Mouse (Mus musculus): ENCODE measurements around the gene Elovl4. TPM values are rescaled to one million over a fixed set of nuclear protein-coding genes. Genes with fewer than 3 reads are reported as not detected.

Gene Elovl4
- polyA plus RNA-seq, 1 experiment from 2014 or later: 0.68 TPM

- no peaks in the 10 kb centered on the region for H3K27me3 ChIP-seq (replicated peaks; ENCODE audit: insufficient read depth, low read length)
- H3K27ac ChIP-seq (ENCODE audit: low read length): no peak overlapping the region
- no peaks in the 10 kb centered on the region for H3K9me3 ChIP-seq (ENCODE audit: low read length)
- no peaks in the 10 kb centered on the region for H3K36me3 ChIP-seq (ENCODE audit: insufficient read depth, low read length)
- no peak overlapping the region for H3K9ac ChIP-seq (replicated peaks; ENCODE audit: low read depth)
- H3K4me1 ChIP-seq (ENCODE audit: insufficient read depth, low read depth, low read length): 0 out of 2 replicates have a peak, but pooled peaks cover 2% of the 10 kb centered on the region
- no peak overlapping the region for H3K4me3 ChIP-seq (ENCODE audit: low read depth, low read length)
- DNase-seq (ENCODE audit: low spot score) (no peak), ATAC-seq (no peak)
- H3K4me2 ChIP-seq (replicated peaks; ENCODE audit: low read depth, low read length): no peak overlapping the region
- WGBS: 82% methylated on average over 5 of the region's 5 CpGs
- TF ChIP-seq EP300 (IDR thresholded peaks at IDR 0.05) (no peak), CTCF (IDR thresholded peaks at IDR 0.05) (no peak)
Measured at GRCm38 (mm10) chr9:83829896-83830295, 23.8 kb upstream of the Elovl4 start.

GRCm38 (mm10) chr9:83822925-83823324 lies 16.8 kb upstream of the Elovl4 start:
- DNase-seq (ENCODE audit: low spot score): peak; percentile 4
- no peak overlapping the region for H3K9ac ChIP-seq (replicated peaks; ENCODE audit: low read depth)
- WGBS: 58% methylated on average over 5 of the region's 5 CpGs

GRCm38 (mm10) chr9:83820976-83821375 lies 14.9 kb upstream of the Elovl4 start:
- Histone ChIP-seq H3K9ac (replicated peaks; ENCODE audit: low read depth) (no peak overlapping the region), H3K27me3 (replicated peaks; ENCODE audit: insufficient read depth, low read length) (no peaks in the 10 kb centered on the region), H3K27ac (ENCODE audit: low read length) (no peak overlapping the region), H3K9me3 (ENCODE audit: low read length) (no peaks in the 10 kb centered on the region), H3K4me1 (ENCODE audit: insufficient read depth, low read depth, low read length) (no peaks in the 10 kb centered on the region), H3K4me3 (ENCODE audit: low read depth, low read length) (no peak overlapping the region), H3K4me2 (replicated peaks; ENCODE audit: low read depth, low read length) (no peak overlapping the region), H3K36me3 (ENCODE audit: insufficient read depth, low read length) (no peaks in the 10 kb centered on the region)
- 84% methylated on average over 2 of the region's 2 CpGs for WGBS
- ATAC-seq (no peak), DNase-seq (ENCODE audit: low spot score) (no peak)
- no peak for TF ChIP-seq CTCF (IDR thresholded peaks at IDR 0.05)
- no peak for TF ChIP-seq EP300 (IDR thresholded peaks at IDR 0.05)

More at GRCm38 (mm10) chr9:83822925-83823324, 16.8 kb upstream of the Elovl4 start:
- Histone ChIP-seq H3K27me3 (replicated peaks; ENCODE audit: insufficient read depth, low read length) (no peaks in the 10 kb centered on the region), H3K9me3 (ENCODE audit: low read length) (no peaks in the 10 kb centered on the region), H3K27ac (ENCODE audit: low read length) (no peak overlapping the region), H3K4me1 (ENCODE audit: insufficient read depth, low read depth, low read length) (no peaks in the 10 kb centered on the region), H3K36me3 (ENCODE audit: insufficient read depth, low read length) (no peaks in the 10 kb centered on the region), H3K4me2 (replicated peaks; ENCODE audit: low read depth, low read length) (no peak overlapping the region), H3K4me3 (ENCODE audit: low read depth, low read length) (no peak overlapping the region)
- ATAC-seq: no peak
- no peak for TF ChIP-seq CTCF (IDR thresholded peaks at IDR 0.05)
- no peak for TF ChIP-seq EP300 (IDR thresholded peaks at IDR 0.05)

GRCm38 (mm10) chr9:83819188-83819587 lies 13.1 kb upstream of the Elovl4 start:
- H3K27ac ChIP-seq (ENCODE audit: low read length): no peak overlapping the region
- no peak for DNase-seq (ENCODE audit: low spot score)
- no peak overlapping the region for H3K4me3 ChIP-seq (ENCODE audit: low read depth, low read length)
- H3K27me3 ChIP-seq (replicated peaks; ENCODE audit: insufficient read depth, low read length): no peaks in the 10 kb centered on the region
- no peak overlapping the region for H3K4me2 ChIP-seq (replicated peaks; ENCODE audit: low read depth, low read length)
- no peaks in the 10 kb centered on the region for H3K9me3 ChIP-seq (ENCODE audit: low read length)
- no peak for TF ChIP-seq CTCF (IDR thresholded peaks at IDR 0.05)
- TF ChIP-seq EP300 (IDR thresholded peaks at IDR 0.05): no peak
- no peak overlapping the region for H3K9ac ChIP-seq (replicated peaks; ENCODE audit: low read depth)
- no peak for ATAC-seq
- 77% methylated on average over 7 of the region's 7 CpGs for WGBS
- H3K4me1 ChIP-seq (ENCODE audit: insufficient read depth, low read depth, low read length): no peaks in the 10 kb centered on the region
- no peaks in the 10 kb centered on the region for H3K36me3 ChIP-seq (ENCODE audit: insufficient read depth, low read length)

- H3K4me1 ChIP-seq (ENCODE audit: insufficient read depth, low read depth, low read length): peaks cover 13% of the 10 kb centered on the region; the same call in 1 of the 2 replicates
- no peak overlapping the region for H3K9ac ChIP-seq (replicated peaks; ENCODE audit: low read depth)
- ATAC-seq: no peak
- no peaks in the 10 kb centered on the region for H3K9me3 ChIP-seq (ENCODE audit: low read length)
- H3K4me2 ChIP-seq (replicated peaks; ENCODE audit: low read depth, low read length): no peak overlapping the region
- peak; percentile 68 for DNase-seq (ENCODE audit: low spot score)
- no peak overlapping the region for H3K27ac ChIP-seq (ENCODE audit: low read length)
- no peak overlapping the region for H3K4me3 ChIP-seq (ENCODE audit: low read depth, low read length)
- no peaks in the 10 kb centered on the region for H3K36me3 ChIP-seq (ENCODE audit: insufficient read depth, low read length)
- TF ChIP-seq CTCF (IDR thresholded peaks at IDR 0.05) (peak; percentile 71), EP300 (IDR thresholded peaks at IDR 0.05) (no peak)
- peaks cover 8% of the 10 kb centered on the region; the same call in 1 of the 2 replicates for H3K27me3 ChIP-seq (replicated peaks; ENCODE audit: insufficient read depth, low read length)
- WGBS: 9% methylated on average over 2 of the region's 2 CpGs
Measured at GRCm38 (mm10) chr9:83807562-83807961, 1.5 kb upstream of the Elovl4 start.

- Histone ChIP-seq H3K27me3 (replicated peaks; ENCODE audit: insufficient read depth, low read length) (peaks cover 8% of the 10 kb centered on the region; the same call in 1 of the 2 replicates), H3K4me2 (replicated peaks; ENCODE audit: low read depth, low read length) (peak overlapping the region; percentile 85), H3K4me3 (ENCODE audit: low read depth, low read length) (peak overlapping the region; percentile 48), H3K36me3 (ENCODE audit: insufficient read depth, low read length) (no peaks in the 10 kb centered on the region), H3K9ac (replicated peaks; ENCODE audit: low read depth) (no peak overlapping the region; the same call in 1 of the 2 replicates), H3K4me1 (ENCODE audit: insufficient read depth, low read depth, low read length) (peaks cover 13% of the 10 kb centered on the region; the same call in 1 of the 2 replicates), H3K27ac (ENCODE audit: low read length) (no peak overlapping the region), H3K9me3 (ENCODE audit: low read length) (no peaks in the 10 kb centered on the region)
- peak; percentile 10 for DNase-seq (ENCODE audit: low spot score)
- TF ChIP-seq CTCF (IDR thresholded peaks at IDR 0.05) (peak; percentile 13; the same call in 1 of the 2 replicates), EP300 (IDR thresholded peaks at IDR 0.05) (no peak)
- under 1% methylated on average over 37 of the region's 37 CpGs for WGBS
- peak; percentile 19; the same call in 1 of the 2 replicates for ATAC-seq
Measured at GRCm38 (mm10) chr9:83805164-83805976, 707 bp downstream of the Elovl4 start.
